Mouse (Mus musculus) intestine, embryonic 14.5 days (tissue): ENCODE results near the gene Tgfbr1. TPM values are rescaled to one million over a fixed set of nuclear protein-coding genes. Genes with fewer than 3 reads are reported as not detected.
A peak's percentile ranks its signal among the peaks of the same experiment; 100 is the strongest.

Experiments used
- ATAC-seq: fragments of 200-750 bp; cut with Nextera tagmentation; replicated peaks from 2 replicates; pipeline ENCODE4 v1.8.0; 2017; ENCODE audit warnings: low read depth, moderate number of reproducible peaks, moderate TSS enrichment, moderate library complexity; ENCODE audit not compliant: low FRiP score, low TSS enrichment
- DNase-seq: peaks from one replicate; pipeline ENCODE4 v3.0.0-alpha.2; 2018; ENCODE audit warnings: low spot score
- H3K27ac ChIP-seq: fragments of 300-500 bp; sonication (generic); 2 replicates; pipeline ENCODE4 v1.5.1; 2014; ENCODE audit warnings: low read depth, mild to moderate bottlenecking, control low read depth
- H3K27me3 ChIP-seq: fragments of 300-500 bp; sonication (generic); replicated peaks from 2 replicates; pipeline ENCODE4 v1.6.1; 2014; ENCODE audit warnings: low read length, control low read depth; ENCODE audit not compliant: control insufficient read depth, insufficient read depth
- H3K36me3 ChIP-seq: fragments of 300-500 bp; sonication (generic); 2 replicates; pipeline ENCODE4 v1.6.1; 2014; ENCODE audit warnings: low read length, control low read depth; ENCODE audit not compliant: control insufficient read depth, insufficient read depth
- H3K4me1 ChIP-seq: fragments of 300-500 bp; sonication (generic); replicated peaks from 2 replicates; pipeline ENCODE4 v1.6.1; 2014; ENCODE audit warnings: low read length, control low read depth, mixed read lengths; ENCODE audit not compliant: control insufficient read depth, insufficient read depth
- H3K4me2 ChIP-seq: fragments of 300-500 bp; sonication (generic); 2 replicates; pipeline ENCODE4 v1.6.1; 2014; ENCODE audit warnings: low read length
- H3K4me3 ChIP-seq: fragments of 300-500 bp; sonication (generic); 2 replicates; pipeline ENCODE4 v1.5.1; 2014; ENCODE audit warnings: low read depth, low read length, control low read depth, mixed read lengths
- H3K9ac ChIP-seq: fragments of 300-500 bp; sonication (generic); 2 replicates; pipeline ENCODE4 v1.6.1; 2014; ENCODE audit warnings: mild to moderate bottlenecking, low read length
- H3K9me3 ChIP-seq: fragments of 300-500 bp; sonication (generic); 2 replicates; pipeline ENCODE4 v1.6.1; 2016; ENCODE audit warnings: low read length, control low read depth; ENCODE audit not compliant: control insufficient read depth
- WGBS: fragments of 180-500 bp; shearing (Covaris S2); extraction: QIAGEN DNeasy Blood & Tissue Kit; methylation state at CpG from one replicate; pipeline ENCODE4 v1.1.7; 2014; 5-methylcytosine and 5-hydroxymethylcytosine counted together
- polyA plus RNA-seq: library from polyadenylated mRNA; unstranded; fragments of >200 nt; fragmentation: Nextera tagmentation; extraction: Ambion mirVana; gene quantifications from 2 replicates; pipeline ENCODE4 v1.2.1, GENCODE M21; 2014

Gene Tgfbr1
- polyA plus RNA-seq, 1 experiment from 2014 or later, result 46.0 TPM

DNA sequence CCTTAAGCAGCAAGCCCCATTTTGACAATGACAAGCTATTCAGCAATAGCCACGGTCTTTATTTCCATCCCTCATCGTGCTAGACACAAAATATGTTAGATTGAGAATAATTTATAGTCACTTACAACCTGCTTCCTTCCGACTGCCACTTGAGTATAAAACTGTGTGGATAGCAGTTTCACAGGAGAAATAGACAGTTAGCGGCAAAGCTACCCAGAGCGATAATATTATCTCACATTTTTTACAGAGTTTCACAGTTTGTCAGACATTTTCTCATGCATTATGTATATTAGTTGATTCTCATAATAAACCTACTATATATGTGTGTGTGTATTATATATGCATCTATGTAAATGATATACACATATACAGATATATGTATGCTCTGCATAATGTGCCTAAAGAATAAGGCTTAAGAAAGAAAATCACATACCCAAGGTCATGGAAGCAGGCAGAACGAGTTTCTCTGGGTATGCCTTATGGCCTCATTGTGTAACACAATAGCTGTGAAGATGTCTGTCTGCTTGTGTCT is 20.1 kb upstream of the Tgfbr1 start:
- Histone ChIP-seq H3K9me3 (no peaks in the 10 kb centered on the region), H3K36me3 (no peaks in the 10 kb centered on the region), H3K27ac (no peak overlapping the region), H3K27me3 (no peaks in the 10 kb centered on the region), H3K4me1 (no peaks in the 10 kb centered on the region), H3K9ac (no peak overlapping the region), H3K4me2 (no peak overlapping the region), H3K4me3 (no peak overlapping the region)
- WGBS, result 85% methylated on average over 6 of the region's 6 CpGs
- DNase-seq (no peak), ATAC-seq (no peak)

GRCm38 (mm10) chr4:47333541-47333940 is 19.5 kb upstream of the Tgfbr1 start:
- Histone ChIP-seq H3K36me3 (no peaks in the 10 kb centered on the region), H3K9me3 (no peaks in the 10 kb centered on the region), H3K27me3 (no peaks in the 10 kb centered on the region), H3K4me3 (no peak overlapping the region), H3K4me1 (no peaks in the 10 kb centered on the region), H3K4me2 (no peak overlapping the region), H3K27ac (no peak overlapping the region), H3K9ac (no peak overlapping the region)
- WGBS, result 93% methylated on average over 3 of the region's 3 CpGs
- DNase-seq (no peak), ATAC-seq (no peak)

DNA sequence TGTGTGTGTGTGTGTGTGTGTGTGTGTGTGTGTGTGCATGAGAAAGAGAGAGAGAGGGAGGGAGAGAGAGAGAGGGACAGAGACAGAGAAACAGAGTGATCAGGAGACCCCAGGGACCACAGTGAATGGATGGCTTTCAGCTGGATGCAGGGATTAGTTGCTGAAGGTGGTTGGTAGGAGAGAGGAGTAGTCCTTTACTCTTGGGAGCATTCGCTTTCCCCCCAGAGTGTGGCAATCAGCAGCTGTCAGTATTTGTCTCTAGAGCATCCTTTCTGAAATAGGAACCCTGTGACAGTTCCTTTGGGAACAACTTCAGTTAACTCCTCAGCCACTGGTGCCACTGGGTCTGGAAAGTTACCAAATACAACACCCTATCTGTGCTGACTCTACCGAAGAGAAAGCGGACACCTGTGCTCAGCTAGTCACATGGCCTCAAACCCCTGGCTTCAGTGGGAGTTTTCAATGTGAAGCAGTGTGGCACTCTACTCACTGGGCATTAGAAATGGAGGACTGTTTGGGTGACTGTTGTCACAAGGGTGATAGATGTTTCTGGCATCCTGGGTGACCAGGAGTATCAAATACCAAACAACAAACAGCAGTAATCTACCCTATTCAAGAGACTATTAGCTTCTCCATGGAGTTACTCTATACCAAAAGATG is 16.0 kb upstream of the Tgfbr1 start:
- DNase-seq (no peak), ATAC-seq (no peak)
- no peak overlapping the region for H3K27ac ChIP-seq
- H3K4me1 ChIP-seq, result no peaks in the 10 kb centered on the region
- no peaks in the 10 kb centered on the region for H3K27me3 ChIP-seq
- WGBS, result 79% methylated on average over 3 of the region's 3 CpGs
- H3K9me3 ChIP-seq, result no peaks in the 10 kb centered on the region
- no peaks in the 10 kb centered on the region for H3K36me3 ChIP-seq
- no peak overlapping the region for H3K4me3 ChIP-seq
- H3K4me2 ChIP-seq, result no peak overlapping the region
- H3K9ac ChIP-seq, result no peak overlapping the region

GRCm38 (mm10) chr4:47342632-47343031 is 10.4 kb upstream of the Tgfbr1 start:
- Histone ChIP-seq H3K9ac (no peak overlapping the region), H3K4me1 (no peaks in the 10 kb centered on the region), H3K4me2 (no peak overlapping the region), H3K36me3 (no peaks in the 10 kb centered on the region), H3K27ac (no peak overlapping the region), H3K27me3 (no peaks in the 10 kb centered on the region), H3K9me3 (no peaks in the 10 kb centered on the region), H3K4me3 (no peak overlapping the region)
- no peak for ATAC-seq
- DNase-seq, result no peak
- WGBS, result 61% methylated on average over 8 of the region's 8 CpGs

- Histone ChIP-seq H3K27me3 (no peaks in the 10 kb centered on the region), H3K4me3 (no peak overlapping the region), H3K4me2 (no peak overlapping the region), H3K27ac (no peak overlapping the region), H3K9ac (no peak overlapping the region), H3K9me3 (no peaks in the 10 kb centered on the region), H3K4me1 (peaks cover 6% of the 10 kb centered on the region; the same call in 1 of the 2 replicates), H3K36me3 (no peaks in the 10 kb centered on the region)
- ATAC-seq, result no peak
- 76% methylated on average over 4 of the region's 4 CpGs for WGBS
- no peak for DNase-seq
These were observed 6.0 kb upstream of the Tgfbr1 start for GRCm38 (mm10) chr4:47347022-47347421.

DNA sequence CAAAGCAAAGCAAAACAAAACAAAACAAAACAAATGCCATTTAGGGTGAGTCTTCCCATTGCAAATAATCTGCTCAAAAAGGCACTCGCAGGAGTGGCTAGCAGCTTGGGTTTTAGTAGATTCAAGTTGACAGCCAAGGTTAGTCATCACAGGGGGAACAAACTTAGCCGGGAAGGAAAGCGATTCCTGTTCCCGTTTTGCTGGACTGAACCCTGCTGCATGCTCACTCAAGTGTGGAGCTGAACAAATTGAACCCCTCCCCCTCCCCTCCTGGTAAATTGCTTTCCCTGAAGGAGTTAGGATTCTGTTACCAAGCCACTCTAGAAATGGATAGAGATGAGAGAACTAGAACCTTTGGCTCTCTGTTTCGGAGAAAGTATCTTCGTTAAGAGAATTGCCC is 3.3 kb upstream of the Tgfbr1 start:
- ATAC-seq (no peak), DNase-seq (no peak)
- Histone ChIP-seq H3K4me1 (peaks cover 13% of the 10 kb centered on the region), H3K4me3 (no peak overlapping the region), H3K9ac (no peak overlapping the region), H3K36me3 (no peaks in the 10 kb centered on the region), H3K4me2 (no peak overlapping the region), H3K9me3 (no peaks in the 10 kb centered on the region), H3K27ac (no peak overlapping the region), H3K27me3 (no peaks in the 10 kb centered on the region)
- 58% methylated on average over 6 of the region's 6 CpGs for WGBS

DNA sequence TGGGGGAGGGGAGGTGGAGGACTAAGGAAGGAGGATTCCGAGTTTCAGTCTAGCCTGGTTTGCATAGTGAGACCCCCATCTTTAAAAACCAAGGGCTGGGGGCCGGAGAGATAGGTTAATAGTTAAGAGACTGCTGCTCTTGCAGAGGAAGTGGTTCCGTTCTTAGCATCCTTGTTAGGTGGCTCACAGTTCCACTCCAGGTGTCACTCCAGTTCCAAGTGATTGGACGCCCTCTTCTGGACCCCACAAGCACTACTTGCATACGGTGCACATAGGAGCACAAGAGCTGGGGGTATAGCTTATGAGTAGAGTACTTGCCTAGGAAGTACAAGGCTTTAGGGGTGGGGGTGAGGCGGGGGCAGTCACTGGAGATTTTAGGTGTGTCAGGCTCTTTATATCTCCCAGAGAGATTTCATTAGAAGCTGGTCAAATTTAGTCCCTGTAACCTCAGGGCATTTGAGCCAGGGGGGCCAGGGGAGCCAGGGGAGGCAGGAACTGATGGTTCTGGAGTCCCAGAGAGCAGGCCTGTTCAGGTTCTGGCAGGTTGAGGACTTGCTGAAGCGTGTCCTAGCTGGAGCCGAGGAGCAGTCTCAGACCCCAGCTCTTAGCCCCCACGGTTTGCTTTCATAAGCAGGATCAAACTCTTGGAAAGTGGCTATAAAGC is 1.5 kb upstream of the Tgfbr1 start:
- Histone ChIP-seq H3K36me3 (no peaks in the 10 kb centered on the region), H3K9ac (peak overlapping the region; percentile 65; the same call in 1 of the 2 replicates), H3K4me2 (peak overlapping the region; percentile 99), H3K9me3 (no peaks in the 10 kb centered on the region), H3K27ac (peak overlapping the region; percentile 79; the same call in 1 of the 2 replicates), H3K27me3 (no peaks in the 10 kb centered on the region), H3K4me1 (peaks cover 14% of the 10 kb centered on the region), H3K4me3 (peak overlapping the region; percentile 91)
- 24% methylated on average over 9 of the region's 9 CpGs for WGBS
- ATAC-seq, result no peak
- peak; percentile 71 for DNase-seq

DNA sequence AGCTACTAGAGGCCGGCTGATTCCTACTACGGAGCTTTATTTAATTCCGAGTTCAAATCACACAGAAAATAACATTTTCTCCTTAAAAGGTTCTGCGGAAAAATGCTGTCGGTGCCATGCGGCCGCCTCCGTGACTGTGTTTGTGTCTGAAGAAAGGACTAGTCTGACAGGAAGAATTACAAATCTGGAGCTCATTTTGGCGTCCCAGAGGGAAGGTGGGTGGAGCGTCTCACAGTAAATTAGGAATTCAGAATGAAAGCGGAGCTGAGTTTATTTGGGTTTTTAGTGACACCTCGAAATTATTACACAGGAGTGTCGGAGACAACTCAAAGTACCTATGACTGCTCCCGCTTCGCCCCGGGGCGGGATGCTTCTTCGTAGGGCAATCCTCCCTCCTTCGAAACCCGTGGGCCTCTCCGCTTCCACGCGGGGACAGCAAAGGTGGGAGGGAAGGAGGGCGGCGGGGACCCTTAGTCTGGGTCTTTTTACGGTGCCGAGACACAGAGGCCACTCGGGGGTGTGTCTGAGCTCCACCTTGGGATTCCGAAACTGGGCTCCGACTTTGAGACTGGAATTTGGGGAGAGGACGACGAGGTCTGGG is 861 bp upstream of the Tgfbr1 start:
- Histone ChIP-seq H3K27ac (peak overlapping the region; percentile 79), H3K27me3 (no peaks in the 10 kb centered on the region), H3K9me3 (no peaks in the 10 kb centered on the region), H3K4me3 (peak overlapping the region; percentile 91), H3K4me2 (peak overlapping the region; percentile 99), H3K9ac (peak overlapping the region; percentile 65), H3K36me3 (no peaks in the 10 kb centered on the region), H3K4me1 (peaks cover 14% of the 10 kb centered on the region)
- under 1% methylated on average over 32 of the region's 32 CpGs for WGBS
- ATAC-seq, result no peak
- peak; percentile 78 for DNase-seq
